Mouse (Mus musculus): ENCODE results near the gene Xlr3c. TPM values are rescaled to one million over a fixed set of nuclear protein-coding genes. Genes with fewer than 3 reads are reported as not detected.

Xlr3c gene
- polyA plus RNA-seq, 1 experiment from 2014 or later, result not detected

Other genes with a start within 250 kb of the Xlr3c start
- gene Pnma5, start 228.3 kb downstream of the Xlr3c start, polyA plus RNA-seq (2015; fragmentation: Nextera tagmentation; extraction: Ambion mirVana), result not detected in 2 replicates
- 2.1 and 2.4 TPM in 2 replicates for gene Pnma3, start 200.6 kb downstream of the Xlr3c start, polyA plus RNA-seq (2015; fragmentation: Nextera tagmentation; extraction: Ambion mirVana)
- 0.23 and 1.1 TPM in 2 replicates for gene Xlr4a, start 182.9 kb downstream of the Xlr3c start, polyA plus RNA-seq (2015; fragmentation: Nextera tagmentation; extraction: Ambion mirVana)
- 2.2 and 2.7 TPM in 2 replicates for gene Xlr3a, start 168.3 kb downstream of the Xlr3c start, polyA plus RNA-seq (2015; fragmentation: Nextera tagmentation; extraction: Ambion mirVana)
- 0.59 and 0.92 TPM in 2 replicates for gene Gm14685, start 148.3 kb downstream of the Xlr3c start, polyA plus RNA-seq (2015; fragmentation: Nextera tagmentation; extraction: Ambion mirVana)
- not detected in 2 replicates for gene Xlr5b, start 116.6 kb downstream of the Xlr3c start, polyA plus RNA-seq (2015; fragmentation: Nextera tagmentation; extraction: Ambion mirVana)
- 0.22 and 0.70 TPM in 2 replicates for gene DXBay18, start 115.9 kb downstream of the Xlr3c start, polyA plus RNA-seq (2015; fragmentation: Nextera tagmentation; extraction: Ambion mirVana)
- gene Spin2d, start 88.4 kb downstream of the Xlr3c start, polyA plus RNA-seq (2015; fragmentation: Nextera tagmentation; extraction: Ambion mirVana), result not detected in 2 replicates
- gene Xlr3b, start 73.2 kb downstream of the Xlr3c start, polyA plus RNA-seq (2015; fragmentation: Nextera tagmentation; extraction: Ambion mirVana), result 12.6 and 16.1 TPM in 2 replicates
- gene Xlr4b, start 51.1 kb downstream of the Xlr3c start, polyA plus RNA-seq (2015; fragmentation: Nextera tagmentation; extraction: Ambion mirVana), result 0.34 and 0.50 TPM in 2 replicates
- gene F8a, start 37.1 kb downstream of the Xlr3c start, polyA plus RNA-seq (2015; fragmentation: Nextera tagmentation; extraction: Ambion mirVana), result 25.6 and 28.0 TPM in 2 replicates
- 0.14 TPM in 1 of 2 replicates, not detected in the other for gene Xlr4c, start 22.3 kb downstream of the Xlr3c start, polyA plus RNA-seq (2015; fragmentation: Nextera tagmentation; extraction: Ambion mirVana)
- not detected in 2 replicates for gene Xlr5a, start 27.6 kb upstream of the Xlr3c start, polyA plus RNA-seq (2015; fragmentation: Nextera tagmentation; extraction: Ambion mirVana)
- not detected in 2 replicates for gene Xlr5c, start 27.6 kb upstream of the Xlr3c start, polyA plus RNA-seq (2015; fragmentation: Nextera tagmentation; extraction: Ambion mirVana)
- gene Gm45015, start 71.5 kb upstream of the Xlr3c start, polyA plus RNA-seq (2015; fragmentation: Nextera tagmentation; extraction: Ambion mirVana), result not detected in 2 replicates
- gene Zfp275, start 77.2 kb upstream of the Xlr3c start, polyA plus RNA-seq (2015; fragmentation: Nextera tagmentation; extraction: Ambion mirVana), result 11.6 and 12.0 TPM in 2 replicates
- gene Gm18336, start 133.3 kb upstream of the Xlr3c start, polyA plus RNA-seq (2015; fragmentation: Nextera tagmentation; extraction: Ambion mirVana), result not detected in 2 replicates
- 0.62 and 0.72 TPM in 2 replicates for gene Zfp92, start 145.7 kb upstream of the Xlr3c start, polyA plus RNA-seq (2015; fragmentation: Nextera tagmentation; extraction: Ambion mirVana)
- gene Trex2, start 170.0 kb upstream of the Xlr3c start, polyA plus RNA-seq (2015; fragmentation: Nextera tagmentation; extraction: Ambion mirVana), result not detected in 2 replicates
- gene Haus7, start 193.7 kb upstream of the Xlr3c start, polyA plus RNA-seq (2015; fragmentation: Nextera tagmentation; extraction: Ambion mirVana), result 58.0 and 61.1 TPM in 2 replicates
- gene Bgn, start 218.2 kb upstream of the Xlr3c start, polyA plus RNA-seq (2015; fragmentation: Nextera tagmentation; extraction: Ambion mirVana), result 12.8 and 13.4 TPM in 2 replicates
- gene Atp2b3, start 237.7 kb upstream of the Xlr3c start, polyA plus RNA-seq (2015; fragmentation: Nextera tagmentation; extraction: Ambion mirVana), result 3.7 and 4.4 TPM in 2 replicates

Data from forebrain, embryonic 15.5 days (tissue).